Mouse (Mus musculus) urinary bladder, postnatal 14 days (tissue): ENCODE results near the gene Fam102a.

ENCODE experiments used
- DNase-seq: peaks from one replicate; pipeline ENCODE4 v3.0.0; 2021; ENCODE audit warnings: low spot score

The Fam102a gene

GRCm38 (mm10) chr2:32514335-32514734 is 20.8 kb upstream of the Fam102a start:
- DNase-seq, result no peak

GRCm38 (mm10) chr2:32517233-32517867 is 17.8 kb upstream of the Fam102a start:
- DNase-seq, result no peak

GRCm38 (mm10) chr2:32520034-32520990 is 14.8 kb upstream of the Fam102a start:
- no peak for DNase-seq

- peak; percentile 64 for DNase-seq
Observed at GRCm38 (mm10) chr2:32524536-32525031, 10.5 kb upstream of the Fam102a start.

DNA sequence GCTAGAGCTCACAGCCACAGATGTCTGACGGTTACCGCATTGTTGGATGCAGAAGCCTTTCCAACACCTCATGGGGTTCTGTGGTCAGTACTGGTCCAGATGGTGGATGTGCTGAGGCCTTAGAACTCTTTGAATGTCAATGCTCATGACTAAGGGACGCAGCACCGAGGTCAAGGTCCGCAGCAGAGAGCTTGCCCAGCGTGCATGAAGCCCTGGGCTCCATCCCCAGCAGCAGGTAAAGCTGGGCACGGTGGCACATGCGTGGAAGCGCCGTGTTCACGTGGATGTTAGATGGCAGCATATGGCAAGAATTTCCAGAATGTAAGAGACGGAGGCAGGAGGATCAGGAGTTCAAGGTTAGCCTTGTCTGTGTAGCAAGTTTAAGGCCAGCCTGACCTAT is 9.3 kb upstream of the Fam102a start:
- no peak for DNase-seq

- peak; percentile 46 for DNase-seq
Observed at GRCm38 (mm10) chr2:32527468-32527966, 7.6 kb upstream of the Fam102a start.

DNA sequence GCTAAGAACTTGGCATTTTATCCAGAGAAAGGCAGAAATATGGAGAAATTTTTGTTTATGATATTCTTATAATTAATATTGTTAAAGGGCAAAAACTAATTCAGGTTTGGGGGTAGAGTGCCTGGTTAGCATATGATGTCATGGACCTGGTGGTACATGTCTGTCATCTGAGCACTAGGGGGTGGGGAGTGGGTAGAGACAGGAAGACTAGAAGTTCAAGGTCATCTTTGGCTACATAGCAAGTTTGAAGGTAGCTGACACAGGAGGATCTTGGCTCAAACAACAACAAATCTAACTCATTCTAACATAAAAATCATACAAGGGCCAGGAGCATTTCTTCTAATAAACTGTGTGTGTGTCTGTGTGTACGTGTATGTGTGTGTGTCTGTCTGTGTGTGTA is 6.8 kb upstream of the Fam102a start:
- DNase-seq, result no peak

GRCm38 (mm10) chr2:32530479-32530878 is 4.7 kb upstream of the Fam102a start:
- no peak for DNase-seq

- no peak for DNase-seq
Observed at GRCm38 (mm10) chr2:32533163-32533562, 2.0 kb upstream of the Fam102a start.

GRCm38 (mm10) chr2:32534061-32534732 is 935 bp upstream of the Fam102a start:
- peak; percentile 60 for DNase-seq

- DNase-seq, result peak; percentile 81
Observed at GRCm38 (mm10) chr2:32535501-32535991, 414 bp downstream of the Fam102a start.

- peak; percentile 42 for DNase-seq
Observed at GRCm38 (mm10) chr2:32536086-32536633, 1.0 kb downstream of the Fam102a start.

DNA sequence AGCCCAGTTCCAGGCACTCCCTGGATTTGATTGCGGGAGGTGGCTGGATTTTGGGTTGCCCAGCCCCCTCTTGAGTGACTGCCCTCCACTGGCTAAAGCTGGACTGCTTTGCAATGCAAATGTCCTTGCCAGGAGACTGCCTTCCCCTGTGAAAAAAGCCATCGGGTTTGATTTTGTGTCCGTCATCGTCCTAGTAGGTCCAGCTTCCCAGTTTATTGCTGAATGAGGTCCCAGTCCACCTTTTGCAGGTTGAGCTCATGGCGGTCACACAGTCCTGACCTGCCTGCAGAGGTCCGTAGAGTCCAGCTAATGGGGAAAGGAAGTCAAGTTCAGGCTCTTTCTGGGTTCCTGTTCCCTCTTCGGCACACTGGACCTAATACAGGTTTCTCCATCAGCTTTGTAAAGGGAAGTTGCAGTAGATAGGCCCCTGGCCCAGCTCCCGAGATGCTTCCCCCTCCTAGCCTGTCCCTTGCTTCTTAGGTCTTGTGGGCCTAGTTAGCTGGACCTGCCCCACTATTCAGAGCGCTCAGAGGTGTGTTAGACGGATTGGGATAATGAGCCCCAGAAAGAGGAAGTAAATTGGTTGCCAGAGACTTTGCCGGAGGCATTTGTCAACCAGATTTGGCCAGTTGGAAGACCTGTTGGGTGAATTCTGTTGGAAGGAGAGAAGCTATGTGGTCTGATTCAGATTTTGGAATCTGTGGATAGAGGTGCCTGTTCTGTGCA is 1.7 kb downstream of the Fam102a start:
- peak; percentile 49 for DNase-seq

- no peak for DNase-seq
Observed at GRCm38 (mm10) chr2:32537360-32537905, 2.3 kb downstream of the Fam102a start.

GRCm38 (mm10) chr2:32537941-32538340 is 2.8 kb downstream of the Fam102a start:
- DNase-seq, result peak; percentile 46

DNA sequence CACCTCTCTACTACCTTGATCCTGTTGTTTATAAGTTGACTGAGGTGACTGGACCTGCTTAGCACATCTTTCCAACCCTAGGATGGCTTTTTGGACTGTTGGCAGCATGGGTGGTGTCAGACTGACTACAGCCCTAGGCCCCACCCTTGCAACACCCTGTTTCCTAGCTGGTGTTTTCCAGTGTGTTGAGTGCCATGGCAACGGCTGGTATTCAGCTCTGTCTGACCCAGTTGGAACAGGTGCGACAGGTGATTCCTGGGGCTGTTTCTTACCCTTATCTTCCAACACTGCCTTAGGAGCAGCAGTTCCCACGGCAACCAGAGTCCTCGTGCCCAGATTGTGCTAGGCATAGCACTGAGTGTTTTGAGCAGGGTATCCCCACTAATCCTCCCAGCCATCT is 3.3 kb downstream of the Fam102a start:
- no peak for DNase-seq

- no peak for DNase-seq
Observed at GRCm38 (mm10) chr2:32539452-32539981, 4.4 kb downstream of the Fam102a start.

GRCm38 (mm10) chr2:32541333-32541908 is 6.3 kb downstream of the Fam102a start:
- DNase-seq, result no peak

GRCm38 (mm10) chr2:32541986-32542573 is 6.9 kb downstream of the Fam102a start:
- DNase-seq, result no peak

GRCm38 (mm10) chr2:32543031-32543449 is 7.9 kb downstream of the Fam102a start:
- no peak for DNase-seq
